Mouse (Mus musculus): Measurements from ENCODE around the gene Eps8. TPM values are rescaled to one million over a fixed set of nuclear protein-coding genes. Genes with fewer than 3 reads are reported as not detected.

Gene Eps8
- polyA plus RNA-seq, 1 experiment from 2014 or later = 9.9 TPM

GRCm38 (mm10) chr6:137657203-137657602 lies 2.5 kb upstream of the Eps8 start:
- Histone ChIP-seq H3K27ac (no peak overlapping the region), H3K9ac (no peak overlapping the region), H3K36me3 (replicated peaks) (no peaks in the 10 kb centered on the region), H3K4me3 (replicated peaks) (no peak overlapping the region), H3K4me1 (no peaks in the 10 kb centered on the region; the same call in 1 of the 2 replicates), H3K9me3 (no peaks in the 10 kb centered on the region), H3K4me2 (no peak overlapping the region), H3K27me3 (no peaks in the 10 kb centered on the region)
- ATAC-seq (ENCODE audit: low FRiP score) = no peak
- 84% methylated on average over 6 of the region's 6 CpGs for WGBS

- Histone ChIP-seq H3K9me3 (no peaks in the 10 kb centered on the region), H3K36me3 (replicated peaks) (no peaks in the 10 kb centered on the region), H3K27me3 (peaks cover 26% of the 10 kb centered on the region), H3K4me3 (replicated peaks) (peak overlapping the region; percentile 74), H3K4me2 (peak overlapping the region; percentile 98), H3K4me1 (peaks cover 8% of the 10 kb centered on the region), H3K27ac (no peak overlapping the region), H3K9ac (peak overlapping the region; percentile 70)
- 22% methylated on average over 6 of the region's 7 CpGs for WGBS
- peak; percentile 56 for ATAC-seq (ENCODE audit: low FRiP score)
These were observed 5.1 kb downstream of the Eps8 start for GRCm38 (mm10) chr6:137649528-137649927.

- Histone ChIP-seq H3K4me2 (peak overlapping the region; percentile 98), H3K4me3 (replicated peaks) (peak overlapping the region; percentile 74), H3K9ac (peak overlapping the region; percentile 70), H3K27me3 (peaks cover 26% of the 10 kb centered on the region), H3K36me3 (replicated peaks) (no peaks in the 10 kb centered on the region), H3K4me1 (peaks cover 8% of the 10 kb centered on the region), H3K27ac (no peak overlapping the region), H3K9me3 (no peaks in the 10 kb centered on the region)
- under 1% methylated on average over 51 of the region's 51 CpGs for WGBS
- peak; percentile 89 for ATAC-seq (ENCODE audit: low FRiP score)
These were observed 5.6 kb downstream of the Eps8 start for GRCm38 (mm10) chr6:137649068-137649480.

GRCm38 (mm10) chr6:137648110-137649067 lies 6.3 kb downstream of the Eps8 start:
- Histone ChIP-seq H3K9me3 (no peaks in the 10 kb centered on the region), H3K4me1 (peaks cover 8% of the 10 kb centered on the region), H3K4me2 (peak overlapping the region; percentile 98), H3K4me3 (replicated peaks) (peak overlapping the region; percentile 74), H3K9ac (peak overlapping the region; percentile 70), H3K27ac (no peak overlapping the region), H3K27me3 (peaks cover 26% of the 10 kb centered on the region), H3K36me3 (replicated peaks) (no peaks in the 10 kb centered on the region)
- under 1% methylated on average over 59 of the region's 59 CpGs for WGBS
- peak; percentile 73 for ATAC-seq (ENCODE audit: low FRiP score)

GRCm38 (mm10) chr6:137647646-137648045 lies 7.0 kb downstream of the Eps8 start:
- peak overlapping the region; percentile 74 for H3K4me3 ChIP-seq (replicated peaks)
- ATAC-seq (ENCODE audit: low FRiP score) = no peak
- H3K27me3 ChIP-seq = peaks cover 26% of the 10 kb centered on the region
- H3K9ac ChIP-seq = no peak overlapping the region
- H3K4me1 ChIP-seq = peaks cover 8% of the 10 kb centered on the region
- peak overlapping the region; percentile 98 for H3K4me2 ChIP-seq
- 15% methylated on average over 10 of the region's 10 CpGs for WGBS
- no peaks in the 10 kb centered on the region for H3K9me3 ChIP-seq
- no peaks in the 10 kb centered on the region for H3K36me3 ChIP-seq (replicated peaks)
- H3K27ac ChIP-seq = no peak overlapping the region

GRCm38 (mm10) chr6:137646726-137647125 lies 8.0 kb downstream of the Eps8 start:
- no peak overlapping the region for H3K27ac ChIP-seq
- 88% methylated on average over 2 of the region's 2 CpGs for WGBS
- peaks cover 26% of the 10 kb centered on the region for H3K27me3 ChIP-seq
- H3K36me3 ChIP-seq (replicated peaks) = no peaks in the 10 kb centered on the region
- ATAC-seq (ENCODE audit: low FRiP score) = no peak
- H3K9ac ChIP-seq = no peak overlapping the region
- H3K9me3 ChIP-seq = no peaks in the 10 kb centered on the region
- H3K4me1 ChIP-seq = peaks cover 8% of the 10 kb centered on the region
- H3K4me2 ChIP-seq = no peak overlapping the region
- no peak overlapping the region for H3K4me3 ChIP-seq (replicated peaks)

GRCm38 (mm10) chr6:137644893-137645292 lies 9.8 kb downstream of the Eps8 start:
- H3K27ac ChIP-seq = no peak overlapping the region
- H3K4me2 ChIP-seq = no peak overlapping the region
- no peaks in the 10 kb centered on the region for H3K9me3 ChIP-seq
- ATAC-seq (ENCODE audit: low FRiP score) = no peak
- no peaks in the 10 kb centered on the region for H3K36me3 ChIP-seq (replicated peaks)
- H3K9ac ChIP-seq = no peak overlapping the region
- WGBS = 88% methylated on average over 5 of the region's 5 CpGs
- no peak overlapping the region for H3K4me3 ChIP-seq (replicated peaks)
- H3K4me1 ChIP-seq = peaks cover 8% of the 10 kb centered on the region
- peaks cover 26% of the 10 kb centered on the region for H3K27me3 ChIP-seq

GRCm38 (mm10) chr6:137643814-137644213 lies 10.9 kb downstream of the Eps8 start:
- no peak for ATAC-seq (ENCODE audit: low FRiP score)

GRCm38 (mm10) chr6:137641642-137642041 lies 13.0 kb downstream of the Eps8 start:
- Histone ChIP-seq H3K4me1 (no peaks in the 10 kb centered on the region), H3K27ac (no peak overlapping the region), H3K36me3 (replicated peaks) (no peaks in the 10 kb centered on the region), H3K4me3 (replicated peaks) (no peak overlapping the region), H3K4me2 (no peak overlapping the region), H3K27me3 (peaks cover 8% of the 10 kb centered on the region; the same call in 1 of the 2 replicates), H3K9ac (no peak overlapping the region), H3K9me3 (no peaks in the 10 kb centered on the region)
- WGBS = 79% methylated on average over 1 of the region's 1 CpGs
- no peak for ATAC-seq (ENCODE audit: low FRiP score)

More at GRCm38 (mm10) chr6:137643814-137644213, 10.9 kb downstream of the Eps8 start:
- Histone ChIP-seq H3K4me1 (peaks cover 8% of the 10 kb centered on the region), H3K9me3 (no peaks in the 10 kb centered on the region), H3K9ac (no peak overlapping the region), H3K36me3 (replicated peaks) (no peaks in the 10 kb centered on the region), H3K4me3 (replicated peaks) (no peak overlapping the region), H3K4me2 (no peak overlapping the region), H3K27ac (no peak overlapping the region), H3K27me3 (peaks cover 23% of the 10 kb centered on the region)
- 81% methylated on average over 4 of the region's 4 CpGs for WGBS

GRCm38 (mm10) chr6:137638834-137639567 lies 15.7 kb downstream of the Eps8 start:
- no peaks in the 10 kb centered on the region for H3K4me1 ChIP-seq
- H3K36me3 ChIP-seq (replicated peaks) = no peaks in the 10 kb centered on the region
- no peak for ATAC-seq (ENCODE audit: low FRiP score)
- no peak overlapping the region for H3K4me2 ChIP-seq
- no peak overlapping the region for H3K27ac ChIP-seq
- H3K27me3 ChIP-seq = no peaks in the 10 kb centered on the region
- no peaks in the 10 kb centered on the region for H3K9me3 ChIP-seq
- H3K4me3 ChIP-seq (replicated peaks) = no peak overlapping the region
- 89% methylated on average over 11 of the region's 11 CpGs for WGBS
- H3K9ac ChIP-seq = no peak overlapping the region

- H3K4me1 ChIP-seq = no peaks in the 10 kb centered on the region
- WGBS = 66% methylated on average over 7 of the region's 7 CpGs
- H3K4me2 ChIP-seq = no peak overlapping the region
- H3K27ac ChIP-seq = no peak overlapping the region
- H3K36me3 ChIP-seq (replicated peaks) = no peaks in the 10 kb centered on the region
- no peak for ATAC-seq (ENCODE audit: low FRiP score)
- no peak overlapping the region for H3K9ac ChIP-seq
- H3K9me3 ChIP-seq = no peaks in the 10 kb centered on the region
- H3K27me3 ChIP-seq = no peaks in the 10 kb centered on the region
- H3K4me3 ChIP-seq (replicated peaks) = no peak overlapping the region
These were observed 17.2 kb downstream of the Eps8 start for GRCm38 (mm10) chr6:137637443-137637842.

GRCm38 (mm10) chr6:137636131-137636530 lies 18.5 kb downstream of the Eps8 start:
- Histone ChIP-seq H3K4me2 (no peak overlapping the region), H3K4me1 (no peaks in the 10 kb centered on the region), H3K27ac (no peak overlapping the region), H3K27me3 (no peaks in the 10 kb centered on the region), H3K9ac (no peak overlapping the region), H3K9me3 (no peaks in the 10 kb centered on the region), H3K4me3 (replicated peaks) (no peak overlapping the region), H3K36me3 (replicated peaks) (no peaks in the 10 kb centered on the region)
- 80% methylated on average over 5 of the region's 5 CpGs for WGBS
- no peak for ATAC-seq (ENCODE audit: low FRiP score)
